Mouse (Mus musculus) hindbrain, embryonic 10.5 days (tissue): ENCODE measurements around the gene Srgap3. TPM values are rescaled to one million over a fixed set of nuclear protein-coding genes. Genes with fewer than 3 reads are reported as not detected.

Experiments used
- DNase-seq: peaks from one replicate; pipeline ENCODE4 v3.0.0-alpha.2; 2017; ENCODE audit warnings: low spot score
- H3K27ac ChIP-seq: fragments of 300-500 bp; sonication (generic); 2 replicates; pipeline ENCODE4 v1.5.1; 2016; ENCODE audit warnings: mild to moderate bottlenecking, moderate library complexity
- H3K27me3 ChIP-seq: fragments of 300-500 bp; sonication (generic); 2 replicates; pipeline ENCODE4 v1.6.1; 2016; ENCODE audit warnings: mild to moderate bottlenecking; ENCODE audit not compliant: poor library complexity, insufficient read depth, severe bottlenecking
- H3K36me3 ChIP-seq: fragments of 300-500 bp; sonication (generic); 2 replicates; pipeline ENCODE4 v1.6.1; 2016; ENCODE audit warnings: mild to moderate bottlenecking, moderate library complexity
- H3K4me1 ChIP-seq: fragments of 300-500 bp; sonication (generic); replicated peaks from 2 replicates; pipeline ENCODE4 v1.6.1; 2016; ENCODE audit warnings: mild to moderate bottlenecking
- H3K4me3 ChIP-seq: fragments of 300-500 bp; sonication (generic); 2 replicates; pipeline ENCODE4 v1.5.1; 2016; ENCODE audit warnings: mild to moderate bottlenecking, moderate library complexity
- H3K9me3 ChIP-seq: fragments of 300-500 bp; sonication (generic); 2 replicates; pipeline ENCODE4 v1.6.1; 2016; ENCODE audit warnings: mild to moderate bottlenecking, moderate library complexity
- WGBS: fragments of 180-500 bp; shearing (Covaris S2); methylation state at CpG from one replicate; pipeline ENCODE4 v1.1.7; 2016; 5-methylcytosine and 5-hydroxymethylcytosine counted together
- polyA plus RNA-seq: library from polyadenylated mRNA; unstranded; fragments of >200 nt; fragmentation: Nextera tagmentation; extraction: Ambion mirVana; gene quantifications from 2 replicates; pipeline ENCODE4 v1.2.1, GENCODE M21; 2016

Srgap3 gene
- polyA plus RNA-seq, 1 experiment from 2014 or later = 34.7 TPM

DNA sequence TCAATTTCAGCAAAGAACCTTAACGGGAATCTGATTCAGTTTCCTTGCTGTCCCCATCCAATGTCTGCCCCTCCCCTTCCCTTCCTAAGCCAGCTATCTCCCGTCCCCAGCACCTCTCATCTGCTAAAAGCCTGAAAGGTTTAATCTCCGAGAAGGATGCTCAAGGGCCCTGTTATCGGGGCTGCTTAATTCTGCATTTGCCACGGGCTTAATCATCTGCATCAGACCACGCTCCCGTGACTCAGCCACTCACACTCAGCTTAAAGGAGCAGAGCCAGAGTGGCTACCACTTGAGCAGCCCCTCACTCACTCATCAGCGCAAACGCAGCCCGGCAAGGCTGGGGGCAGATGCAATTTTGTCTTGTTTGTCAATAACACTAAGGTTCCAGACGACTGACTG, 50.7 kb downstream of the Srgap3 start:
- H3K4me3 ChIP-seq = peak overlapping the region; percentile 26
- H3K4me1 ChIP-seq = peaks cover 63% of the 10 kb centered on the region
- WGBS = 32% methylated on average over 11 of the region's 11 CpGs

DNA sequence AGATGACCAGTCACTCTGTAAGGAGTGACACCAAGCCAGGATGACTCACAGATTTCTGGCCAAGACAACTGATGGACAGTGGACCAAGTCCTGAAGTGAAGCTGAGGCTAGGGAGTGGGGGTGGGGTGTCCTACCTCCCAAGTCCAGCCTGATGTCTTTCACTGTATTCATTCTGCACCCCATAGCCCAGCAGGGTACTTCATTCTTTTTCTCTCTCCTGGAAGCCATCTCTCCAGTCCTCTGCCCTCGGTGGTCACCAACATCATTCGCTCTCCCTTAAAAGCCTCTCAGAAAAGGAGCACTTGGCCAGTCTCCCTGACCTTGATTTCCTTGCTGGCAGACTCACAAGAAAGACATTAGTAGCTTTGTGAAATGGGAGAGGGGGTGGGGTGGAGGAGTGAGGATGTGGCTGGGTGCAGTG, 56.7 kb downstream of the Srgap3 start:
- peaks cover 75% of the 10 kb centered on the region for H3K36me3 ChIP-seq
- no peak overlapping the region for H3K4me3 ChIP-seq
- peaks cover 33% of the 10 kb centered on the region for H3K4me1 ChIP-seq
- H3K9me3 ChIP-seq = no peaks in the 10 kb centered on the region
- no peaks in the 10 kb centered on the region for H3K27me3 ChIP-seq
- H3K27ac ChIP-seq = no peak overlapping the region
- WGBS = 86% methylated on average over 2 of the region's 2 CpGs
- DNase-seq = no peak

More for the DNA sequence above, 50.7 kb downstream of the Srgap3 start:
- H3K27me3 ChIP-seq = no peaks in the 10 kb centered on the region
- peaks cover 44% of the 10 kb centered on the region for H3K36me3 ChIP-seq
- H3K27ac ChIP-seq = peak overlapping the region; percentile 87
- DNase-seq = peak; percentile 44
- H3K9me3 ChIP-seq = no peaks in the 10 kb centered on the region

DNA sequence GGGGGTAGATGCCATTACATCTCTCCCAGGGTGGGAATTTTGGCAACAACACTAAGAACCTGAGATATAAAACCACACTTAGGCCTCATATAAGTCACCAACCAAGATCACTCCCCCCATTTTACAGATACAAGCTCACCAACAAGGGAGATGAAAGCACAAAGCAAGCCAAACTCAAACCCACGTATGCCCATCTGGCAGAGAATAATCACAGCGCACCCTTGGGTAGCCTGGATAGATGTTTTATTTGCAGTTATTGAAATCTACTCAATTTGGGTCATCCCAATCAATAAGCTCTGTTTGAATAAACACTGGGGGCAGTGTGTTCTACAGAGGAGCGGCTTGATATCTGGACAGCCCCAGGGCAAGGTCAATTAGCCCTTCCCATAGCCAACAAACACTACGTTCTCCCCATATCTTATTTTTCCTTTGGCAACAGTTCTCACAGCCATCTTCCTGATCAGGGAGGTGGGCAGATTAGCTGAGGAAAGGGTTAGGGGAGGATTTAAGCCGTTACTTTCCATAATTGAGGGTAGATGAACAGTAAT, 63.4 kb downstream of the Srgap3 start:
- DNase-seq = no peak
- H3K4me3 ChIP-seq = no peak overlapping the region
- H3K36me3 ChIP-seq = peaks cover 31% of the 10 kb centered on the region
- WGBS = 74% methylated on average over 5 of the region's 5 CpGs
- no peaks in the 10 kb centered on the region for H3K27me3 ChIP-seq
- peak overlapping the region; percentile 80 for H3K27ac ChIP-seq
- H3K4me1 ChIP-seq = peaks cover 73% of the 10 kb centered on the region
- no peaks in the 10 kb centered on the region for H3K9me3 ChIP-seq

DNA sequence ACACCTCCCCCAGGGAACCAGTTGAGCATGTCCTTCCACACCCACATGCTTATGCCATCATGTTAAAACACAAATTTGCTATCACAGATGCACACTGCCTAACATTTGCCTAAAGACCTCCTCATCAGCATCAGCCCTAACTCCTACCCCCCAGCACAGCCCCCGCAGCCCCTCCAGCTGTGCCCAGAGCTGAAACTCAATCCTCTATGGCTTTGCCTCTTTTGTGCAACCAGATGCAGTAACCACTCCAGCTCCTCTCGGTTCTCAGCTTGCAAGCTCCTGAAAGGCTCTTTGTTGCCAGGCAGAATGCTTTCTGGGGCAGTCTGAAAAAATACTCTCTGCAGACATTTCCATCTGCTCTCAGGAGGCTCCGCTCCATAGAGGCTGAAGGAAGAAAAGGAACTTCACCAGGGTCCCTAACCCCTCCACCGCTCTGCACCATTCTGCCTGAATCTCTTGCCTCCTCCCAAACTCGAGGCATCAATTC, 67.0 kb downstream of the Srgap3 start:
- 9% methylated on average over 5 of the region's 5 CpGs for WGBS
- H3K27ac ChIP-seq = peak overlapping the region; percentile 88
- H3K9me3 ChIP-seq = no peaks in the 10 kb centered on the region
- H3K36me3 ChIP-seq = peaks cover 51% of the 10 kb centered on the region
- peak; percentile 61 for DNase-seq
- no peaks in the 10 kb centered on the region for H3K27me3 ChIP-seq
- peak overlapping the region; percentile 2; the same call in 1 of the 2 replicates for H3K4me3 ChIP-seq
- H3K4me1 ChIP-seq = peaks cover 64% of the 10 kb centered on the region

DNA sequence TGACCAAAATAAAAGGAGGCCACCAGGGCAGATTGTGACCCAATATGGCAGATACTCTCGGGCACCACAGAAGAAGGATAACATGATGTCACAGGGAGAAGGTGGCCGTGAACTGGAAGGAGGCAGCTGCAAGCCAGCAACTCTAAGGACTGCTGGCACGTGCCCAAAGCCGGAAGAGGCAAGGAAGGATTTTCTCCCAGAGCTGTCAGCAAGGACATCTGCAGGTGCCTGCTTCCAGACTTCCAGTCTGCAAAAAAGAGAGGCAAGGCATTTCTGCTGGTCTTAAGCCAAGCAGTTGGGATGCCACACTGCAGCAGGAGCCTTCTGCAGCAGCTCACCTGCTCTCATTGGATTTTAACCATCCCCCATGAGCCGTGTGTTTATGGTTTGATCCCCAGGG, 67.9 kb downstream of the Srgap3 start:
- WGBS = 93% methylated on average over 5 of the region's 5 CpGs
- peak overlapping the region; percentile 88 for H3K27ac ChIP-seq
- H3K36me3 ChIP-seq = peaks cover 51% of the 10 kb centered on the region
- H3K4me1 ChIP-seq = peaks cover 55% of the 10 kb centered on the region
- H3K9me3 ChIP-seq = no peaks in the 10 kb centered on the region
- no peak overlapping the region for H3K4me3 ChIP-seq
- no peak for DNase-seq
- no peaks in the 10 kb centered on the region for H3K27me3 ChIP-seq

DNA sequence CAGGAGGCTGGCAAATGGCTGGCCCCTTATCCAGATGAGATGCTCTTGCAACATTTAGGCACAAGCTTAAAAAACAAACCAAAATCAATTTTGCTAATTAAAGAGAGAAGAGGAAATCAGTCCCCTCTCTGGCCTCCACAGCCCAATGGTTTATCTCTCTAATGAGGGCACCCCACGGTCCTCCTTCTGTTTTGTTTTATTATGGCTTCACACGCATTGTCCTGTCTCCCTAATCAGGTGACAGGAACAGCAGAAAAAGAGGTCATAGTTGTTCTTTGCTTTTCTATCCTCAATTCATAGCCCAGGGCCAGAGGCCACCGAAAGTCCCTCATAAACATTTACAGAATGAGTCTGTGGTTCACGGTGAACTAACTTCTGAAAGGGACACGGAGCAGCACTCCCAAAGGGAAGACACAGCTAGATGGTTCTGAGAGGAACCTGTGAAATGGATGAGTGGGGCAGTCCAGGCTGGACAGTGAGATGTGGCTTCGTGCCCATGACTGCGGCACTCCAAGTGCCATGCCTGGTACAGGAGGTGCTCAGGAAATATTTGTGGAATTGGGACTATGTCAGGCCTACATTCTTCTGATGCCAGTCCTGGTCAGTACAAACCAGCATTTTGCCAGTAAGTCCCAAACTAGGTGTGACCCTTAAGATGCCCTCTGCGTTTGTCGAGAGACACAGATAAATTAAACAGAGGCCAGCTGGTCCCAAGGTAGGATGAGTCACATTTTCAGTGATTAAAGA, 73.8 kb downstream of the Srgap3 start:
- Histone ChIP-seq H3K9me3 (no peaks in the 10 kb centered on the region), H3K36me3 (peaks cover 78% of the 10 kb centered on the region), H3K4me1 (peaks cover 34% of the 10 kb centered on the region), H3K27me3 (no peaks in the 10 kb centered on the region), H3K4me3 (no peak overlapping the region), H3K27ac (no peak overlapping the region)
- no peak for DNase-seq
- 87% methylated on average over 9 of the region's 9 CpGs for WGBS

DNA sequence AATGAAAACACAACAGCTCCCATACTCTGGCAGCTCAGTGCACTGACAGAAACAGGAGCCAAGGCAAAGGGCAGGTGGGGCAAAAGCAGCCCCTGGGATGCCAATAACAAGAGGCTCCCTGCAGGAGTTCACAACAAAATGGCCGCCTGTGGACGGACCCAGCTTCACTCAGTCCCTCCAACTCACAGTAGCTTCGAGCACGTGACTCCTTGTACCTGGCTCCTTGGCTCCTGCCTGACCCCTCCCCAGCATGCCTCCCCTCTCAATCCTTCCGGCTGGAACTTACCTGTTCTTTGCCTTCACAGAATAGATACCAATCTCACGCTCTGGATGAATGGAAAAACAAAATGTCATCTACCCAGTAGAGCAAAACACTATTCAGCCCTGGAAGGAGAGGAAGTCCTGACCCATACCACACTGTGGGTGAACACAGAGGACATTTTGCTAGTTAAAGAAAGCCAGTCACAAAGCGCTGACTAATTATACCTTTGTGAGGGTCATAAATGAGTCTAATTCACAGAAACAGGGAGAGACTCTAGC, 75.8 kb downstream of the Srgap3 start:
- DNase-seq = no peak
- peaks cover 36% of the 10 kb centered on the region for H3K4me1 ChIP-seq
- H3K27me3 ChIP-seq = no peaks in the 10 kb centered on the region
- H3K9me3 ChIP-seq = no peaks in the 10 kb centered on the region
- WGBS = 82% methylated on average over 7 of the region's 7 CpGs
- H3K36me3 ChIP-seq = peaks cover 80% of the 10 kb centered on the region
- H3K4me3 ChIP-seq = no peak overlapping the region
- no peak overlapping the region for H3K27ac ChIP-seq

DNA sequence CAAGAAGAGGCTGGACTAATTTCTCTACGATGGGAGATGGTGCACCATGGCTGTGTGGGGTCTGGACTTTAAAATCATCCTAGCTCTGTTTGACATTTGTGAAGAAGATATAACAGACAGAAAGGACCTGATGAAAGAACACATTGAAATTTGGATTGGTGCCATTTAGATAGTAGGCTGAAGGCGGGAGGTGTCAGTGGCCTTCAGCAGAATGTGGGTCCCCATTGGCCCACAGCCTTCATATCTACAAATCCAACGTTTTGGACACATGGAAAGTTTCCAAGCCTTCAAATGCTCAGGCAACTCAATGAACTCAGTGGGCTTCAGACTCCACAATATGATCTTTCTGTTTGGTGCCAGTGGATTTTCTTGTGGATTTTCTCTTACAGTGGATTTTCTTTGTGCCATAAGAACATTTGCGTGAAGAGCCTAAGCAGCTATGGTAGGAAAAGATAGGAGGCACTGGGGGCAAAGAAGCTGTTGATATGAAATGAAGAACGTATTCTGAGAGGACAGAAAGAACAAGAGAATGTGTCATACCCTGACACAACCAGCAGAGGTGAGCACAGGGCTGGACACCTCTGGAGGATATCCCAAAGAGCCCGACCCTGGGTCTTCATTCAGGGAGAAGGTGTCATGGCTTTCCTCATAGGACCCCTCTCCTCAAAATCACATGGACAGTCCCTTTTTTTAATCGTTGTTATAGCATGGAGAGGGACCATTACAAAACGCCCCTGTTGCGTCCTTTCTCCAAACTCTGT, 78.7 kb downstream of the Srgap3 start:
- peaks cover 45% of the 10 kb centered on the region for H3K4me1 ChIP-seq
- no peak overlapping the region for H3K27ac ChIP-seq
- no peak overlapping the region for H3K4me3 ChIP-seq
- no peaks in the 10 kb centered on the region for H3K9me3 ChIP-seq
- H3K36me3 ChIP-seq = peaks cover 91% of the 10 kb centered on the region
- no peak for DNase-seq
- 86% methylated on average over 9 of the region's 9 CpGs for WGBS
- H3K27me3 ChIP-seq = no peaks in the 10 kb centered on the region

DNA sequence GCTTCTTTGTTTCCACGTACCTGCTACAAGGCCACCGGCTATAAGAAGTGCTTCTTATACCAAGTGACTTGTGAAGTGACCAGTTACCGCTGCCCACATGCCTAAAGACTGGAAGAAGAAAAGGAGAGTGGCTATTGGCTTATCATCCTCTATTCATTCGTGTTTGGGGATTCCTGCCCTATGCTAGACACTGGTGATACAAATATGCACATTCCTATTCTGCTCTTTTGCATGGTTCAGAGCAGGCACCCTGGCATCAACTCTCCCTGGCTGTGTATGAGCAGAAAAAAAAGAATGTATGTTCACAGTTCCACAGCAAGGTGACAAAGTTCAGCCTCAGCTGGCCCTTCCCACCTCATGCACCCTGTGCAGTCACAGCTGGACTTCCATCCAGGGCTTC, 81.0 kb downstream of the Srgap3 start:
- Histone ChIP-seq H3K9me3 (no peaks in the 10 kb centered on the region), H3K27ac (peak overlapping the region; percentile 14), H3K4me1 (peaks cover 61% of the 10 kb centered on the region), H3K36me3 (peaks cover 82% of the 10 kb centered on the region), H3K4me3 (no peak overlapping the region), H3K27me3 (no peaks in the 10 kb centered on the region)
- 91% methylated on average over 4 of the region's 4 CpGs for WGBS
- no peak for DNase-seq

DNA sequence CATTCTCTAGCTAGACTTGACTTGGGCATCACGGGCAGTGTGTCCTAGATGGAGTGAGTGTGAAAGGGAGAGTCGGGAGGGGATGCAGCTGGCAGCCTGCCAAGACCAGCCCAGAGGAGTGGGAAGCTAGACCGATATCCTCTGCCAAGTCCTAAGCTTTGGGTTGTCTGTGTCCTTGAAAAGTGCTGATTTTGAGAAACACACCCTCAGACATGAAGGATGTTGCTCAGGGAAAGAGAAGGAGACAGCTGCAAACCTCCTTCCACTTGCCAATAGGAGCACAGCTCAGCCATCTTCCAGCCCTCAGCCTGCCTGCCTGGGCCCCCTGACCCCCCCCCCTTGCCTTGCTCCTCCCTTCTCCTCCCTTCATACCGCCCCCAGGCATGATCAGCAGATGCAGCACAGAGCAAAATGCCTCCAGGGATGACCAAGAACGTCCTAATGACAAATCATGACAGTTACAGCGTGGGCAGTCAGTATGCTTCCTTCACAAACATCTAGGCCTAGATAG, 82.0 kb downstream of the Srgap3 start:
- WGBS = 73% methylated on average over 6 of the region's 6 CpGs
- Histone ChIP-seq H3K4me1 (peaks cover 55% of the 10 kb centered on the region), H3K27ac (peak overlapping the region; percentile 14), H3K36me3 (peaks cover 71% of the 10 kb centered on the region), H3K9me3 (no peaks in the 10 kb centered on the region), H3K27me3 (no peaks in the 10 kb centered on the region), H3K4me3 (no peak overlapping the region)
- DNase-seq = no peak

DNA sequence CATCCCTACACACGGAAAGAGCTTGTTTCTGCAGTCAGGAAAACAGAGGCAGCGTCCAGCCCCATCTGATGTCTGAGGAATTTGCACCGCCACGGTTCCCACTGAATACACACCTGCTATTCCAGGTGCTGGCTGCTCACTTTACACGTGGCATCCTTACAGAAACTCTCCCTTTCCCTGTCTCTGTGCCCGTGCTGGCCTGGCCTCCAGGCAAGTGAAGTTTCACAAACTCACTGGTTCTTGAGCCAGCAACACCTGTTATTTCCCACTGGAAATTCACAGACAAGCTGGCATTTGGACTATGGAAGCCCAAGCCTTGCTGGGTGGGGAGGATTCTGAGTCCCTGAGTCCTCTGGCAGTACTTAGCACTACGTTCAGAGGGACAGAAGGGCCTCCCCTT, 84.6 kb downstream of the Srgap3 start:
- no peaks in the 10 kb centered on the region for H3K9me3 ChIP-seq
- H3K27me3 ChIP-seq = no peaks in the 10 kb centered on the region
- peaks cover 52% of the 10 kb centered on the region for H3K4me1 ChIP-seq
- no peak overlapping the region for H3K4me3 ChIP-seq
- 90% methylated on average over 7 of the region's 7 CpGs for WGBS
- no peak for DNase-seq
- peaks cover 60% of the 10 kb centered on the region for H3K36me3 ChIP-seq
- H3K27ac ChIP-seq = no peak overlapping the region

DNA sequence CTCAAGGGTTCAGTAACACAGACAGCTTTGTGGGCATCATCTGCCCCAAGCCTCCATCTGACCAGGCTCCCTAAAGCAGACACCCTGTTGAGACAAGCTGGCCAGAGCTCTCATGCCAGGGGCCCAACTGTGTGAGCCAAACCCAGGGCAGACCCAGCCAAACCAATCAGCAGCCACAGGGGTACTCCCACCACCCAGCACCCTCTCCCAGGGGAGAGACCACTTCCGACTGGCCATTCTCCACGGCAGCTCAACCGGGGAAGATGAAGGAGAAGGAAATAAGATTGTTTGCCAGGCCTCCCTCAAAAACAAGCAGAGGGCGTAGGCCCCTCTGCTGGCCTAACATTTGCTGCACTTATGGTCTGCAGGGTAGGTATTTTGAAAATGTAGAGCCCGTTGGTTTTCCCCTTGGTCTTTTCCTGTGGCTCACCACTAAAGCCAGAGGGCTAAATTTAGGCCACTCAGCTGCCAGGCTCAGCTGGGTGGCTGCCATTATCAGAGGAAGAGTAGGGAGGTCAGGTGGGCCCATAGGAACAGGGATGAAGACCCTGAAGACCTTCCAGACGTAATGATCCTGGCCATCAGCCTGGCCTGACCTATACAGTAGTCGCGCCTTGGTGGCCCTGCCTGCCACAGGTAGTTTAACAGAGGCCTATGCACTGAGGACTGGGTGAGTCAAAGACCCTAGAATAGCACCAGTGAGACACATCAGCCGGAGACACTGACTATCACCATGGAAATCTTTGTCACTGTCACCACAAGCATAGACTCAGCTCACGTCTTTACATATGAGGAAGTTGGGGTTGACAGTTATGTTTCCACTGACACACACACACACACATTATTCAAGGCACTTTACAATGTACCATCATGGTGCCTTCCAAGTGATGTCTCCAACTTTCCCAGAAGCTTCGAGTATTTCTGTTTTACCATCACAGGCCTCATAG, 85.4 kb downstream of the Srgap3 start:
- H3K4me1 ChIP-seq = peaks cover 59% of the 10 kb centered on the region
- H3K27me3 ChIP-seq = no peaks in the 10 kb centered on the region
- peak overlapping the region; percentile 1; the same call in 1 of the 2 replicates for H3K27ac ChIP-seq
- WGBS = 87% methylated on average over 11 of the region's 11 CpGs
- H3K36me3 ChIP-seq = peaks cover 52% of the 10 kb centered on the region
- no peak overlapping the region for H3K4me3 ChIP-seq
- H3K9me3 ChIP-seq = no peaks in the 10 kb centered on the region
- no peak for DNase-seq
